Mouse (Mus musculus) kidney, adult 2 months (tissue): ENCODE measurements at regions not wholly inside any gene's neighbourhood (a gene's known extent, or its start where the extent isn't known, plus 50 kb on each side); places are given as distances from the start of the nearest gene placed in this dataset.
"Not testable (repeated sequence)": the region's sequence is repeated elsewhere in the genome, so short reads cannot be mapped to it uniquely, and the experiment has no call there.

ENCODE experiments used
- CTCF ChIP-seq: fragments of 200-500 bp; conservative IDR thresholded peaks from 2 replicates; pipeline ENCODE4 v1.5.1; 2011; ENCODE audit warnings: low read depth, mild to moderate bottlenecking, control low read depth, low read length, moderate library complexity, mixed read lengths; ENCODE audit not compliant: insufficient read depth, insufficient read length
- POLR2A ChIP-seq: fragments of 200-500 bp; IDR thresholded peaks from one replicate; pipeline ENCODE4 v1.6.1; 2011; ENCODE audit warnings: low read depth, low read length, control low read depth

DNA sequence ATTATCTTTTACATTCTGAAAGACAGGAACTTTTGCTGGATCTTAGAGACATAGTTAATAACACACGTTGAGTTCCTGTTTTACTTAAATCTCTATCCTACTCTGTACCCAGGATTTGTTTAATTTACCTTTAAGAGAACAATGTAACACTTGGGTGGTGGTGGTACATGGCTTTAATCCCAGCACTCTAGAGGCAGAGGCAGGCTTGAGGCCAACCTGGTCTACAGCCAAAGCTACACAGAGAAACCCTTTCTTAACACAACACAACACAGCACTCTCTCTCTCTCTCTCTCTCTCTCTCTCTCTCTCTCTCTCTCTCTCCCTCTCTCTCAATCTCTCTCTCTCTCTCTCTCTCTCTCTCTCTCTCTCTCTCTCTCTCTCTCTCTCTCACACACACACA is 1076.0 kb downstream of the Poteg start:
- TF ChIP-seq CTCF, POLR2A: not testable (repeated sequence)
